Mouse (Mus musculus) lung, postnatal 10 days (tissue): ENCODE results near the gene Spib.

ENCODE experiments used
- DNase-seq: peaks from one replicate; pipeline ENCODE4 v3.0.0; 2021

The Spib gene

GRCm38 (mm10) chr7:44547725-44548124 is 15.9 kb upstream of the Spib start:
- no peak for DNase-seq

- no peak for DNase-seq
These were observed 15.2 kb upstream of the Spib start for GRCm38 (mm10) chr7:44547041-44547440.

- DNase-seq: no peak
These were observed 14.4 kb upstream of the Spib start for GRCm38 (mm10) chr7:44546274-44546673.

GRCm38 (mm10) chr7:44543071-44543470 is 11.2 kb upstream of the Spib start:
- DNase-seq: no peak

- DNase-seq: no peak
These were observed 10.7 kb upstream of the Spib start for GRCm38 (mm10) chr7:44542555-44542954.

- DNase-seq: no peak
These were observed 7.1 kb upstream of the Spib start for GRCm38 (mm10) chr7:44538756-44539624.

- DNase-seq: no peak
These were observed 5.6 kb upstream of the Spib start for GRCm38 (mm10) chr7:44537496-44537895.

- no peak for DNase-seq
These were observed 5.1 kb upstream of the Spib start for GRCm38 (mm10) chr7:44537009-44537408.

GRCm38 (mm10) chr7:44536590-44536968 is 4.7 kb upstream of the Spib start:
- DNase-seq: peak; percentile 68

- no peak for DNase-seq
These were observed 4.1 kb upstream of the Spib start for GRCm38 (mm10) chr7:44535657-44536589.

- DNase-seq: peak; percentile 32
These were observed 3.0 kb upstream of the Spib start for GRCm38 (mm10) chr7:44534656-44535441.

GRCm38 (mm10) chr7:44534242-44534641 is 2.4 kb upstream of the Spib start:
- DNase-seq: peak; percentile 29

GRCm38 (mm10) chr7:44533746-44534045 is 1.8 kb upstream of the Spib start:
- no peak for DNase-seq

- DNase-seq: no peak
These were observed 1.3 kb upstream of the Spib start for GRCm38 (mm10) chr7:44532918-44533745.

GRCm38 (mm10) chr7:44531207-44531606 is 664 bp downstream of the Spib start:
- DNase-seq: no peak

- DNase-seq: no peak
These were observed 1.4 kb downstream of the Spib start for GRCm38 (mm10) chr7:44530507-44530906.

GRCm38 (mm10) chr7:44529518-44529917 is 2.4 kb downstream of the Spib start:
- no peak for DNase-seq

GRCm38 (mm10) chr7:44527483-44528398 is 4.1 kb downstream of the Spib start:
- DNase-seq: peak; percentile 83

GRCm38 (mm10) chr7:44526414-44527154 is 5.3 kb downstream of the Spib start:
- DNase-seq: no peak

GRCm38 (mm10) chr7:44525126-44525832 is 6.6 kb downstream of the Spib start:
- DNase-seq: peak; percentile 90
